Mouse (Mus musculus) embryo, embryonic 9.5 days (tissue): ENCODE results near the gene Kctd3.
"Not testable (repeated sequence)": the region's sequence is repeated elsewhere in the genome, so short reads cannot be mapped to it uniquely, and the experiment has no call there.

Source experiments
- DNase-seq: peaks from one replicate; pipeline ENCODE4 v3.0.0-alpha.2; 2017; ENCODE audit errors: extremely low spot score

The Kctd3 gene

GRCm38 (mm10) chr1:189007239-189007979 is at the start of gene Kctd3:
TSS of gene Kctd3 (minus strand) at chr1:189007841.
- DNase-seq: peak; percentile 97

DNA sequence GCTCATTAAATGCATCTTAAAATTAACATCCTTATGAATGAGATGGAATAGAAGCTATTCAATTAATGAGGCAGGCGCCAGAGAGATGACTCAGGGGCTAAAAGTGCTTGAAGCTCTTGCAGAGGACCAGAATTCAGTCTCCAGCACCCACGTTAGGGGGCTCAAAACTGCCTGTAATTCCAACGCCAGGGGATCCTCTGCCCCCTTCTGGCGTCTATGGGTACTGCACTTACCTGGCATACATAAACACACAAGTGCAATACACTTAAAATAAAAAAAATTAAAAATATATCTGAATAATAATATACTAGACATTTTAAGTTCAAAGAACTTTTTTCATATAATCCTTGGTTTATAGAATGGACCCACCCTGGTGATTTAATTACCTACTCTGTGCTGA is 49.8 kb upstream of the Kctd3 start:
- no peak for DNase-seq

DNA sequence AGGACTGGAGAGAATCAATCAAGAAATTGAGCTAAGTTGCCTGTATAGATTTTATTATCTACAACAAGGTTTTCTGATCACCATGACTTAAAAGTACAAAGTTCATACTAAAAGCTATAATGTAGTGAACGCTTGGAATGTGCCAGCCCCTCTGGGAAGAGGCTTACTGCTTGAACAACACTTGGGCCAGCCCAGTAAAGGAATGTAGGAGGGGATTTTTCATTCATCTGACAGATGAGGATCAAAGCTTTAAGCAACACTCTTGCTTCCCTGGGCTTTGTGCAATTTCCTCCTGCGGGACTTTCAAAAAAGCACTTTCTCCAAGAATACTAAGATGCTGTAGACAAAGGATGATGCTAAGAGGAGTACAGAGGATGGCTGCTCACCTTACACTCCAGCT is 48.3 kb upstream of the Kctd3 start:
- no peak for DNase-seq

DNA sequence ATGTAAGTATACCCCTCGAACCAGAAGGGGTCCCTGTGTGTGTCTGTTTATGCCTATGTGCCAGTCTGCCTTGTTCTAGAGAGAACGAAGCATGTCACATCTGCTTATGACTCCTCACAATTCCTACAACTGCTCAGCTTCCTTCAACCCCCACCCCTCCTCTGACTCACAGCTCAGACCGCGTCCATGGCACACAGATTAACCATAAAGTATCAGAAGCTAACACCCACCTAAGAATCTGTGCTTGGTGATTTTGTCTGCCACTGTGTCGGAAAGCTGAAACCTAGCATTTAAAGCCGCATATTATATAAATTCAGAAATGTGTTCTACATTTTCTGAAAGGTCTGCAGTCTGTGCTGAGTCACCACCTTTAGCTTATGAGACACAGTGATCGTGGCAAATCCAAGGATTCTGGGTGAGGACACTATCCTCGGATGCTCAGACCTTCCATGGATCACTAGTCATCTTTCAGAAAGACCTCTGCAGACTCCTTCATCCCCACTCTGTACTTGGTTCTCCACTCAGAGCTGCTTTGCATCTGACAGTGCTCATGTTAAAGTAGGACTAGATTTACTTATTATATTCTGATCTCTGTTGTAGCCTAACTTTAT is 47.4 kb upstream of the Kctd3 start:
- no peak for DNase-seq

DNA sequence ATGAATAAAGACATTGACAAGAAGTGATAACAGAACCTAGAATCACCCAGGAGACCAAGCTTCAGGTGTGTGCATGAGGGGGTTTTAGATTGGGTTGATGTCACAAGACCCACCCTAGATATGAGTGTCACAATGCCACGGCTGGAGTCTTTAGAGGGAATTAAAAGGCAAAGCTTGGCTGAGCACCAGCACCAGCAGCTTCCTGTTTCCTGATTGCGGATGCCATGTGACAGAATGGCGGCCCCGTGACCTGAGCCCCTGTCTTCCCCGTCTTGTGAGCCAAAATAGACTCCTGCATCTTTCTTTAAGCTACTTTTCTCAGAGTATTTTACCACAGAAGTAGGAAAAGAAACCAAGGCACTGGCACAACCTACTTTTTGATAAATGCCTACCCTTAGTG is 46.5 kb upstream of the Kctd3 start:
- no peak for DNase-seq

DNA sequence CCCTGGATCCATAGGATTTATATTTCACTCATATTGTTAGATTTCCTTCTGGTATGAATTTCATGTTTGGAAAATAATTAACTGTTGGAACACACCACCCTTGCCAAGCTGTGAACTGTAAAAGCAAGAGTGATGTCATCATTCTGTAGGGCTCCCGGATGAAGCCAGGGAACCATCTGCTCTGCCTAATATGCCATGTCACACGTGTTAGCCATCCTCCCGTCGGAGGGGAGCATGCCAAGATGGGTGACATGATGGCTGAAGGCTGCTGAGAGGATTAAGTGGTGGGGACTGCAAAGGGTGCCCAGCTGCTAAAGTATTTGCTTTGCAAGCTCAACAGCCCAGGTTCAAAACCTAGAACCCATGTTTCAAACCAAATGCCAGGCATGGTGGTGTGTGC is 44.5 kb upstream of the Kctd3 start:
- DNase-seq: no peak

GRCm38 (mm10) chr1:189050122-189050521 is 42.5 kb upstream of the Kctd3 start:
- DNase-seq: no peak

DNA sequence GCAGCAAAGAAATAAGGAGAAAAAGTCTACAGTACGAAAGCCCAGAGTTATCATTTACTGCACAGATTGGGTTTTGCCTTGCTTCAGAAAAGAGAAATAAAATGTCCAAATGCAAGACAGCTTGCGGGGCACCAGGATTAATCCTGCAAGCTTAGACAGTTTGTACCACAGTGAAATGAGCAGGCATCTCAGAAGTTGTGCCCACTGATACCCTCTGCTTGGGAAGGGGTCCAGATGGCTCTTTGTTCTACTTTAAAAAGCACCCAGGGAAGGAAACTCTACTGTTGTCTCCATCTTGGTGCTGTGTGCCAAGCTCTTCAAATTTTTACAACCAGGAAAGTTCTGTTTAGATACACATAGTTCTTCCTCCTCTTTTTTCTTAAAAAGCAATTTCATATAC is 40.7 kb upstream of the Kctd3 start:
- no peak for DNase-seq

GRCm38 (mm10) chr1:189047918-189048317 is 40.3 kb upstream of the Kctd3 start:
- no peak for DNase-seq

GRCm38 (mm10) chr1:189046831-189047230 is 39.2 kb upstream of the Kctd3 start:
- no peak for DNase-seq

DNA sequence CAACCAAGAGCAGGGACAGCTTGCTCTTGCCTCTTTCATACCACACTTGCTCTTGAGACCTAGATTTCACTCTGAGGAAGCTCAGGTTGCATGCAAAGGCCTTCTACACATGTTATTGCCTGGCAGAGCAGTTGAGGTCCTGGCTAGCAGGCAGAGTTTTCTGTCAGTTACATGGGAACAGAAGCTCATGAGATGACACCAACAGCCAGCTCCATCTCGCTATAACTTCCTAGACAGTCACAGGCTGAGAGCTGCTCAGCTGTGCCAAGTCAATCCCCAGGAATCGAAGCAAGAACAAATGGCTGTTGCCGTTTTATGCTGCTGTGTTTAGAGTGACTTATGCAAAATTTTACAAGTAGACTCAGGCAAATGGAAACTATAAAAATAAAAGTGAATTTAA is 38.7 kb upstream of the Kctd3 start:
- DNase-seq: no peak

DNA sequence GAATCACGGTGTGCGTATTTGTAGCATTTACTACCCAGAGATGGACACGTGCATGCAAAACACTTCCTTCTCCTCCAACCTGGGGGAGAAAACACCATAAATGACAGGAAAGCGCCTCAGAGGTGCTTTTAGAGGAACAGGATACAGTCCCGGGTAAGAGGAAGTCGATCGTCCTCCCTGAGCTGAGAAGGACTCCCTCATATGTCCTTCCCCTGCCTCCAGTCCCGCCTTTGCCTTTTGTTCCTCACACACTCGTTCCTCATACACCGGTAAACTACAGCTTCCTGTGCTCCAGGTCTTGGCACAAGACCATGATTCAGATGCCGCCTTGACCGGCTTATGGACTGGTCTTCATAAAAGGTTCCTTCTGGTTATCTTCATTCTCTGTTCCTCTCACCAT is 33.6 kb upstream of the Kctd3 start:
- no peak for DNase-seq

DNA sequence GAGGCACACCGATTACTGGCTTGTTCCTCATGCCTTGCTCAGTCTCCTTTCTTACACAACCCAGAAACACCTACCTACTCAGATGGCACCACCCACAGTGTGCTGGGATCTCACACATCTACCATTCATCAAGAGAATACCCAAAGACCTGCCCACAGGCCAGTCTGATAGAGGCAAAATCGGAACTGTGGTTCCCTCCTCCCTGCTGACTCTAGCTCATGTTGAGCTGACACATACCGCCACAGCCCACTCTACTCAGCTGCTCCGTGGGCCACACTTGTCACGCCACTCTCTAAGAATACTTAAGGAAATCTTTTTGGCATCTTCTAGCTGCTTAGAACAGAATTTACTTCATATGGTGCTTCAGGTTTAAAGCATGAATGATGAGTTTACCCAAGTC is 31.7 kb upstream of the Kctd3 start:
- no peak for DNase-seq

- not testable (repeated sequence) for DNase-seq
These were observed 25.2 kb upstream of the Kctd3 start for GRCm38 (mm10) chr1:189032817-189033216.

DNA sequence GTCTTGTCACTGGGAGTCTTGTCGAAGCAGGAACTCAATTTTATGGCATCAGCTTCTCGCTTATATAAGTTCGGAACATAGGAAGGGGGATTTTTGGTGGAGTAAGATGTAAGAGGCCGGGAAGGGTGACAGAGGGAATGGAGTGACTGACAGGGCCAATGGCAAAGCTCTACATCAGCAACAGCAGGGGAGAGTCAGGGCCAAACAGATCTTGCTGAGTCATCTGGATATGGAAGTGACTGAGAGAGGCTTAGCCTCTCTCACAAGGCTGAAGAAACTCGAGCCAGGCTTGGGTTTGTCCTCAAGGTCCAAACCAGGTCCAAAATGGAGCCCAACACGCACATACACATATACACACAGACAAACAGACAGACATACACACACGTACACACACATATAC is 23.3 kb upstream of the Kctd3 start:
- DNase-seq: no peak

GRCm38 (mm10) chr1:189028267-189028666 is 20.6 kb upstream of the Kctd3 start:
- peak; percentile 39 for DNase-seq

GRCm38 (mm10) chr1:189026885-189027284 is 19.2 kb upstream of the Kctd3 start:
- DNase-seq: no peak

DNA sequence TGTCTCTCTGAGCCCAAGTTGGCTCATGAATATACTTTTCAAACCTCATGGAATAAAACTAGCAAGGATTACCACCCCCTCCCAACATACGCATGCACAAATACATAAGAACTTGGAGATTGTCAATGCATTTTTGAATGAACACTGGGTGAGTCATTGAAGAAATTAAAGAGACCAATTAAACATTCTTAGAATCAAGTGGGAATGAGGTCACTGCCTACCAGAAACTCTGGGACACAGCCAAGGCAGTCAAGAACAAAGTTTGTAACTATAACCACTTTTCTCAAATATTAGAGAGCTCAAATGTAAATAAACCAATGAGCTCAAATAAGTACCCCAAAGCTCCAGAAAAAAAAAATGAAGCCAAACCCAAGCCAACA is 16.1 kb upstream of the Kctd3 start:
- DNase-seq: no peak

DNA sequence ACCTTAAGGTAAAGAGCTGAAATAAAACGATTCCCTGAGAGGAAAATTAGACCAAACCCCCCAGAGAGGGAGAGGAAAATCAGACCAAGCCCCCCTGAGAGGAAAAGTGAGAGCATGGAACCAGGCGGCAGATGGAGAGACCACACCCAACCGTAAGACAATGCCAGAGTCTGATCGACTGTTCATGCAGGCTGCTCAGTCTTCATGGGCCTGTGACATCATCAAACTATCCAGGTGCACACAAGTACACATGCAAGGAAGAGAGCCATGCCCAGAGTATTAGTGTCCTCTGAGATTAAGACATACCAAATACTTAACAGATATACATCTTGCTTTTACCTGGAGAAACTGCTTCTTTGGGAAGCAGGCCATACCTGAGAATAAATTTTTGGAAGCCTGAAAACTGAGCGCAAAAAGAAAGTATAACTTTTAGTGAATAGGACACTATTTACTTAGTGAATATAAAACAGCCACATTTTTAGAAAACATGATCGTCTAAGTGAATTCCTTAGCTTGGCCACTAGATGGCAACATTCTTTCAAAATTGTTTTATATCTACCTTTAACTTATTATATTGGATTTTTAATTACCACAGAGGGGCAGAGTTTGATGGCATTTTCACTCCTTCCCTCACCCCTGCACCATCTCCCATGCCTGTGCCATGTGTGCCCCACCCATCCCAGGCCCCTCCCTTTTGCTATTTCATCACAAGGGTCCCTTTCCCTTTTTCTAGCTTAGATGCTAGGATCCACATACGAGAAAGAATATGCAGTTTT is 15.5 kb upstream of the Kctd3 start:
- DNase-seq: no peak

- DNase-seq: no peak
These were observed 7.7 kb upstream of the Kctd3 start for GRCm38 (mm10) chr1:189015372-189015771.

DNA sequence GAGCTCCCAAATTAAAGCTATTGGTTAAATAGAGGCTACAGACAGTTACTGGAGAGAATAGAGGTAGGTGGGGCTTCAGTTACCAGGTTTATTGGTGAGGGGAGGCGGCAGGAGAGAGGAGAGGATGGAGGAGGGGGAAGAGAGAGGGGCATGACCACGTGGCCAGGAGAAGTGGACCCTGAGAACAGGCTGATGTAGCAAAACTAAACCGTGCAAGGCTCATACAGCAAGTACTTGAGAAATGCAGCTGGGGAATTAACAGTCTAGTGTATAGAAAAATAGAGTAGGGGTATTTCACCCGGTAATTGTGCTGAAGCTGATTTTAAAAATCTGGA is 5.9 kb upstream of the Kctd3 start:
- DNase-seq: no peak

- no peak for DNase-seq
These were observed 5.4 kb upstream of the Kctd3 start for GRCm38 (mm10) chr1:189012846-189013586.
